Mouse (Mus musculus) embryonic fibroblast, embryonic 13.5 days (primary cell): ENCODE measurements around the gene Hoxa5. TPM values are rescaled to one million over a fixed set of nuclear protein-coding genes. Genes with fewer than 3 reads are reported as not detected.

Experiments used
- H3K27ac ChIP-seq: 2 replicates; pipeline ENCODE4 v1.5.1; 2012; ENCODE audit warnings: low read length, control low read depth, inconsistent platforms; ENCODE audit not compliant: insufficient read depth
- H3K4me1 ChIP-seq: 2 replicates; pipeline ENCODE4 v1.6.1; 2011; ENCODE audit warnings: low read length; ENCODE audit not compliant: control insufficient read depth, insufficient read depth
- H3K4me3 ChIP-seq: 2 replicates; pipeline ENCODE4 v1.5.1; 2011; ENCODE audit warnings: mild to moderate bottlenecking, control low read depth, low read length; ENCODE audit not compliant: insufficient read depth
- CTCF ChIP-seq: IDR thresholded peaks from 2 replicates; pipeline ENCODE4 v1.5.1; 2011; ENCODE audit warnings: mild to moderate bottlenecking, control low read depth, low read length, moderate library complexity, borderline replicate concordance; ENCODE audit not compliant: insufficient read depth
- POLR2A ChIP-seq: IDR thresholded peaks from 2 replicates; pipeline ENCODE4 v1.6.1; 2011; ENCODE audit warnings: low read depth, mild to moderate bottlenecking, control low read depth, low read length, moderate library complexity
- polyA plus RNA-seq: library from polyadenylated mRNA; stranded (reverse); fragments of >200 nt; gene quantifications from 2 replicates; pipeline ENCODE4 v1.2.4, GENCODE M21; 2011; ENCODE audit warnings: low read depth; ENCODE audit not compliant: missing spikeins, insufficient read length

Gene Hoxa5
- polyA plus RNA-seq, 1 experiment: 11.9 TPM

DNA sequence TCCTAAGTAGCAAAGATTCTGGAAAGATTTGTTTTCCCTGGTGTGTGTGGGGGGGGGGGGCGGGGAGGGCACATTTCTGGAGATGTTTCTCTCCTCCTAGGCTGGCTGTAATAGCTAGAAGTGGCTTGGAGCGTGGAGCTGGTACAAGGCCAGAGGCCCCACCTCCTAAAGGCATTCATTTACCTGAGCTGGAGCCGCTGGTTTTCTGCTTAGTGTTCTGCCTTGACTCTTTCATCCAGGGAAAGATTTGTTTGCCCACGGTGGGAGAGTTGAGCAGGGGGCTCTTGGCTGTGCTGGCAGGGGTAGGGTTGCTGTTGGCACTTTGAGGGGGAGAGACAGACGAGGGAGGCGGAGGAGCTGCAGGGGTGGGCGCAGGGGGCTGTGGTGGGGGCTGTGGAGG is 32.4 kb downstream of the Hoxa5 start:
- Histone ChIP-seq H3K4me3 (no peak overlapping the region), H3K27ac (peak overlapping the region; percentile 66), H3K4me1 (peaks cover 8% of the 10 kb centered on the region)
- no peak for TF ChIP-seq POLR2A

DNA sequence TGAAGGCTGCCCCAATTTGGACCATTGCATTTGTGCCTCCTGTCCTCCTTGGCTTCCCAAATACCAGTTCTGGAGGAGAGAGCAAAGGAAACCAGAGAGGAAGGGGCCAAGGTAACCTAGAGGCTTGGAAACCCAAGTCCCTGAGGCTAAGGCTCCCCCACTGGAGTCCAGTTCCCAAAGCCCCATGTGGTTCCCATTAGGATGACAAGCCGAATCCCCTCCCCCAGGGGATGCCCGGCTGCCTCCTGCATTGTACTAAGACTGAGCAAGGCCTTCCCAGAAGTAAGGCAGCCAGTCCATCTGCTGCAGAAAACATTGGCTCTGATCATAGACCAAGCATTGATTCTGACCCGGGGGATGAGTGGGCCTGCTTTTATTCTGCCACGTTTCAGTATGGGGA is 33.1 kb downstream of the Hoxa5 start:
- Histone ChIP-seq H3K4me3 (no peak overlapping the region), H3K27ac (peak overlapping the region; percentile 66), H3K4me1 (peaks cover 8% of the 10 kb centered on the region)
- TF ChIP-seq CTCF: no peak
- no peak for TF ChIP-seq POLR2A

DNA sequence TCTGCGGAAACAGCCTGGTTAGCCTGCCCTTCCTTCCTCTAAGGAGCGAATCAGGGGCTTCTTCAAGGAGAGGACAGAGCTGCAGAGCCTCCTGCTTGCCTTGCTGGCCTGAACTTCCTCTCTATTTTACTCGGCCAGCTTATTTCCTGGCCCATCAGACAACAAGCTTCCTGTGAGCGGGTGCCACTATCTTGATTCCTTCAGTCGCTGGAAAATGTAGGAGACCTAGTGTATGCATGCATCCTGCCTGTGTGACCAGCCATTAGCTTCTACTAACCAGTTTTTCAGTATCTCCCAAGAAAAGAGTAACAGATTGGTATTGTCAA is 33.5 kb downstream of the Hoxa5 start:
- TF ChIP-seq CTCF: no peak
- no peak for TF ChIP-seq POLR2A
- Histone ChIP-seq H3K4me1 (peaks cover 8% of the 10 kb centered on the region), H3K4me3 (no peak overlapping the region), H3K27ac (peak overlapping the region; percentile 66)

DNA sequence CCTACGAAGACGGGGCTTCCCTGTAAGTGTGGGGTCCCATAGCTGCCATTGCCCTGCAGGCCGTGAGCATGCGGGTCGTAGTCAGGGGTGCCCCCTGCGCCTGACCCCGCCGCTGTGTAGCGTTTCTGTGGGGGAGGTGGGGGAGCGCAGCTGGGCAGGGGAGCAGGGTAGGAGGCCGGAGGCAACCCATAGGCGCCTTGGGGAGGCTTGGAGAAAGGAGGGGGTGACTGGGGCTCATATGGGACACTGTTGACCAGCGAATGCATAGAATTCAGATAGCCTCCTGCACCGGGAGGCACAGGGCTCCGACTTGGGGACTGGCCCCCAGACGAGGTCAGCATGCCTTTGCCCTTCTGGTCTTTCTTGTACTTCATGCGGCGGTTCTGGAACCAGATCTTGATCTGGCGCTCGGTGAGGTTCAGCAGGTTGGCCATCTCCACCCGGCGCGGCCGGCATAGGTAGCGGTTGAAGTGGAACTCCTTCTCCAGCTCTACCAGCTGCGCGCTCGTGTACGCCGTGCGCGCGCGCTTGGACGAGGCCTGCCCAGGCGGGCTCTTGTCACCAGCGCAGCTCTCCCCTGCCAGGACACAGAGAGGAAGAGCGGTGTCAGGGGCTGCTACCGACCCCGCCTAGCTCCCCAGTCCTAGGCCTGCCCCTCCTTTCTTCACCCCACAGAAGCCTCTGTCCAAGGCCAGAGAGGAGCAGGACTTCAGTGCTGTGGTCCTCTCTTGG is 34.1 kb downstream of the Hoxa5 start:
- no peak overlapping the region for H3K4me3 ChIP-seq
- peak overlapping the region; percentile 66 for H3K27ac ChIP-seq
- TF ChIP-seq POLR2A: no peak
- no peak for TF ChIP-seq CTCF
- peaks cover 8% of the 10 kb centered on the region for H3K4me1 ChIP-seq

- H3K27ac ChIP-seq: peak overlapping the region; percentile 66; the same call in 1 of the 2 replicates
- H3K4me3 ChIP-seq: no peak overlapping the region
- no peak for TF ChIP-seq POLR2A
- TF ChIP-seq CTCF: no peak
- peaks cover 8% of the 10 kb centered on the region for H3K4me1 ChIP-seq
These were observed 34.8 kb downstream of the Hoxa5 start for GRCm38 (mm10) chr6:52169499-52170165.

- TF ChIP-seq CTCF: no peak
- TF ChIP-seq POLR2A: no peak
- peaks cover 8% of the 10 kb centered on the region for H3K4me1 ChIP-seq
- H3K4me3 ChIP-seq: peak overlapping the region; percentile 19; the same call in 1 of the 2 replicates
- peak overlapping the region; percentile 79 for H3K27ac ChIP-seq
These were observed 36.0 kb downstream of the Hoxa5 start for GRCm38 (mm10) chr6:52168191-52169055.

GRCm38 (mm10) chr6:52167736-52168161 is 36.6 kb downstream of the Hoxa5 start:
- peak overlapping the region; percentile 19; the same call in 1 of the 2 replicates for H3K4me3 ChIP-seq
- peak overlapping the region; percentile 79 for H3K27ac ChIP-seq
- no peak for TF ChIP-seq POLR2A
- H3K4me1 ChIP-seq: peaks cover 10% of the 10 kb centered on the region

DNA sequence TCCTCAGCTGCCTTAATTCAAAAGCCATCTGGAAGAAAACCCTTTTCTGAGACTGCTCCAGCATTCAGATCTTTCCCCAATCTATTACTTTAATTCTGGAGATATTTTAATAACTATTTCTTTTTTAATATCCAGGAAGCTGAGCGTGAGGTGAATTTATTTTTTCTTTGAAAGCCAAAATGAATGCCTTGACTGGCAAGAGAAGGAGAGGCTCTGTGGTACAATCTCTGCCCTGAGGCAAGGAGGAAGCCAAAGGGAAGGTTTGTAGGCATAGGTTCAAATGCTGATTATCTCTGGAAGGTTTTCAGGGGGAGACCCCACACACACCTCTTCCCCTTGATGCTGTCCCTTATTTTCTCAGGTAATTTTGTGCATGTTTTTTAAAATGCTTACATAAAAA is 37.2 kb downstream of the Hoxa5 start:
- Histone ChIP-seq H3K4me3 (peak overlapping the region; percentile 19; the same call in 1 of the 2 replicates), H3K4me1 (peaks cover 10% of the 10 kb centered on the region), H3K27ac (peak overlapping the region; percentile 79)
- TF ChIP-seq CTCF: no peak

- Histone ChIP-seq H3K27ac (peak overlapping the region; percentile 79), H3K4me3 (0 out of 2 replicates have a peak overlapping the region, but pooled peaks have one; percentile 3), H3K4me1 (peaks cover 9% of the 10 kb centered on the region)
- TF ChIP-seq CTCF (no peak), POLR2A (no peak)
These were observed 37.8 kb downstream of the Hoxa5 start for GRCm38 (mm10) chr6:52166431-52167077.
